Mouse (Mus musculus) limb, embryonic 15.5 days (tissue): ENCODE data around the gene Pigz. TPM values are rescaled to one million over a fixed set of nuclear protein-coding genes. Genes with fewer than 3 reads are reported as not detected.

Experiments used
- ATAC-seq: fragments of 200-750 bp; cut with Nextera tagmentation; 2 replicates; pipeline ENCODE4 v1.8.0; 2017; ENCODE audit warnings: low read depth, moderate TSS enrichment; ENCODE audit not compliant: insufficient number of reproducible peaks, low FRiP score, low TSS enrichment
- H3K27ac ChIP-seq: fragments of 300-500 bp; sonication (generic); 2 replicates; pipeline ENCODE4 v1.5.1; 2015; ENCODE audit warnings: moderate library complexity, mild to moderate bottlenecking, inconsistent platforms
- H3K27me3 ChIP-seq: fragments of 300-500 bp; sonication (generic); 2 replicates; pipeline ENCODE4 v1.6.1; 2015; ENCODE audit warnings: inconsistent platforms
- H3K36me3 ChIP-seq: fragments of 300-500 bp; sonication (generic); 2 replicates; pipeline ENCODE4 v1.6.1; 2015; ENCODE audit warnings: inconsistent platforms
- H3K4me1 ChIP-seq: fragments of 300-500 bp; sonication (generic); 2 replicates; pipeline ENCODE4 v1.6.1; 2015; ENCODE audit warnings: inconsistent platforms
- H3K4me2 ChIP-seq: fragments of 300-500 bp; sonication (generic); 2 replicates; pipeline ENCODE4 v1.6.1; 2015; ENCODE audit warnings: mild to moderate bottlenecking, inconsistent platforms
- H3K4me3 ChIP-seq: fragments of 300-500 bp; sonication (generic); 2 replicates; pipeline ENCODE4 v1.5.1; 2015; ENCODE audit warnings: mild to moderate bottlenecking, inconsistent platforms
- H3K9ac ChIP-seq: fragments of 300-500 bp; sonication (generic); 2 replicates; pipeline ENCODE4 v1.6.1; 2015; ENCODE audit warnings: inconsistent platforms
- H3K9me3 ChIP-seq: fragments of 300-500 bp; sonication (generic); 2 replicates; pipeline ENCODE4 v1.6.1; 2016; ENCODE audit warnings: inconsistent platforms
- WGBS: fragments of 180-500 bp; shearing (Covaris S2); methylation state at CpG from one replicate; pipeline ENCODE4 v1.1.7; 2015; 5-methylcytosine and 5-hydroxymethylcytosine counted together
- polyA plus RNA-seq: library from polyadenylated mRNA; unstranded; fragments of >200 nt; fragmentation: Nextera tagmentation; extraction: Ambion mirVana; gene quantifications from 2 replicates; pipeline ENCODE4 v1.2.1, GENCODE M21; 2015

The Pigz gene
- 0.49 and 0.91 TPM in 2 replicates for polyA plus RNA-seq

DNA sequence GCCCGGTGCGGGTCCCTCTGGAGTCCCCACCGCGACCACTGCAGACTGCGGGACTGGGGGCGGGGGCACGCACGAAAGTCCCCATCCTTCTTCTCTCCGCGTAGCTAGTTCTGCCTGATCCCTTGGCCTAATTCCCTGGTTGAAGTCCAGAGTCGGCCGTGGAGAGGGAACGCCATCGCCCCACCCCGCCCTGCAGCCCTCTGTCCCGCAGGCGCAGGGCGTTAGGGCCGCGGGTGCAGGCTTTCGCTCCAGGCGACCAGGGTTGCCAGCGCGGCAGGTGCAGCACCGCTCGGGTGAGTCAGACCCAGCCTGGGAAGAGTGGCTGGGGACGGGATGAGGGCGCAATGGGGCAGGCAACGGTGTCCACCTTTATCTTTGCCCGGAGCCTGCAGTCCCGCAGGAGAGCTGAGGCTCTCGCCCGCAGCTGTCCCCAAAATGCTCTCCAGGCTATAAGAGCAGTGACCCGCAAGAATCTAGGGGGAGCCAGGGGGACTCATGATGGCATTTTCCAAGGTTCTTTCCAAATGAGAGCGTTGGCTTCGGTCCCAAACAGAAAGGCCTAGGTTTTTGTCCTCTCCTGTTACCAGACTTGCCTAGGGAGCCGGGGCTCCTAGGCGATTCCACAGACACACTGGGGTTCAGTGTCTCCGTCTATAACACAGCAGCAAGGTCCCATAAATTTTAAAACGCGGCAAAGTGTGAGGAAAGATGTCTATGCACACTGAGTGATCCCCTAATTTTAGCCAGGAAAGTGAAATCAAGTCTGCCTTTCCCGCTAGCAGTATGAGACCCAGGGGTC, at the start of gene Pigz:
Gene Pigz, plus strand, starts transcription at position 101 of the 799 bp plus-strand sequence.
- no peak for ATAC-seq
- Histone ChIP-seq H3K4me1 (peaks cover 29% of the 10 kb centered on the region), H3K4me3 (peak within 1 kb of the TSS; percentile 55), H3K9me3 (no peaks in the 10 kb centered on the region), H3K27ac (no peak within 1 kb of the TSS), H3K4me2 (peak within 1 kb of the TSS; percentile 91), H3K9ac (peak within 1 kb of the TSS; percentile 47), H3K27me3 (peaks cover 42% of the 10 kb centered on the region), H3K36me3 (no peaks in the 10 kb centered on the region)
- 7% methylated on average over 42 of the region's 42 CpGs for WGBS

DNA sequence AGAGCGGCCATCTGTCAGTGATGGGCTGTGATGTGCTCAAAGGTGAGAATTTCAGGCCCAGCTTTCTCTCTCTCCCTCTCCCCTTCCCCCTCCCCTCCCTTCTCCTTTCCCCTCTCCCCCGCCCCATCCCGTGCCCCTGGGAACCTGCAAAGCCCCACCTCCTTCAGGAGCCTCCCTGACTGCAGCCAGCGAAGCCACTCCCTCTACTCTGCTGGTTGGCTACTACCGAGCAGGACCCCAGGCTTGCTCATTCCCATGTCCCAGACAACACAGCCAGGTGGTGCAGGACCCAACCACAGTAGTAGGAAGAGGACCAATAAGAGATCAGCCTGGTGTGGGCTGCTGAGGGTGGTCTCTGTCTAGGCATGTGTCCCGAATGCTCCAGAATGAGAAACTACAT, 49.7 kb upstream of the Pigz start:
- Histone ChIP-seq H3K9me3 (no peaks in the 10 kb centered on the region), H3K27me3 (no peaks in the 10 kb centered on the region), H3K4me1 (peaks cover 19% of the 10 kb centered on the region), H3K27ac (no peak overlapping the region), H3K4me2 (peak overlapping the region; percentile 17; the same call in 1 of the 2 replicates), H3K36me3 (no peaks in the 10 kb centered on the region), H3K9ac (no peak overlapping the region), H3K4me3 (no peak overlapping the region)
- no peak for ATAC-seq
- WGBS = 7% methylated on average over 6 of the region's 6 CpGs

DNA sequence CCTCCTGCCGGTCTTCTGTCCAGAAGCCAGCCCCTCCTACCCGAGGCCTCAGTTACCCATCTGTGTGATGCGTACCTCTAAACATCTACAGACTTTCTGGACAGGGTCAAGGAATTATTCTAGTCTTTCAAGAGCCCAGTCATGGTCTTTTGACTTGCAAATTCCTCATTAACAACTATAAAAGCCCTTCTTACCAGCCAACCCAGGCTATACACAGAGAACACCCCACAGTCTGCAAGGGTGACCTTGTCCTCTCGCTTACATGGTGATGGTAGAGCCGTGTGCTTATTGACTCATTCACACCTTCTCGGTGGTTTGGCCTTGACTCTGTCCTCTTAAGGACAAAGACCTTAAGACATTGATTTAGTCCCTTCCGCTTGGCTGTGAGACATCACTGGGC, 42.7 kb upstream of the Pigz start:
- ATAC-seq = no peak
- Histone ChIP-seq H3K9ac (no peak overlapping the region), H3K36me3 (no peaks in the 10 kb centered on the region), H3K4me1 (no peaks in the 10 kb centered on the region), H3K27ac (no peak overlapping the region), H3K4me3 (no peak overlapping the region), H3K27me3 (no peaks in the 10 kb centered on the region), H3K9me3 (no peaks in the 10 kb centered on the region), H3K4me2 (no peak overlapping the region)
- 76% methylated on average over 7 of the region's 7 CpGs for WGBS

- peaks cover 16% of the 10 kb centered on the region for H3K4me1 ChIP-seq
- no peak overlapping the region for H3K27ac ChIP-seq
- whole genome bisulfite sequencing = 67% methylated on average over 5 of the region's 5 CpGs
- no peak overlapping the region for H3K4me2 ChIP-seq
- H3K27me3 ChIP-seq = no peaks in the 10 kb centered on the region
- H3K4me3 ChIP-seq = no peak overlapping the region
- no peak for ATAC-seq
- no peaks in the 10 kb centered on the region for H3K9me3 ChIP-seq
- H3K9ac ChIP-seq = no peak overlapping the region
- no peaks in the 10 kb centered on the region for H3K36me3 ChIP-seq
Measured at GRCm38 (mm10) chr16:31893396-31894141, 40.1 kb upstream of the Pigz start.

DNA sequence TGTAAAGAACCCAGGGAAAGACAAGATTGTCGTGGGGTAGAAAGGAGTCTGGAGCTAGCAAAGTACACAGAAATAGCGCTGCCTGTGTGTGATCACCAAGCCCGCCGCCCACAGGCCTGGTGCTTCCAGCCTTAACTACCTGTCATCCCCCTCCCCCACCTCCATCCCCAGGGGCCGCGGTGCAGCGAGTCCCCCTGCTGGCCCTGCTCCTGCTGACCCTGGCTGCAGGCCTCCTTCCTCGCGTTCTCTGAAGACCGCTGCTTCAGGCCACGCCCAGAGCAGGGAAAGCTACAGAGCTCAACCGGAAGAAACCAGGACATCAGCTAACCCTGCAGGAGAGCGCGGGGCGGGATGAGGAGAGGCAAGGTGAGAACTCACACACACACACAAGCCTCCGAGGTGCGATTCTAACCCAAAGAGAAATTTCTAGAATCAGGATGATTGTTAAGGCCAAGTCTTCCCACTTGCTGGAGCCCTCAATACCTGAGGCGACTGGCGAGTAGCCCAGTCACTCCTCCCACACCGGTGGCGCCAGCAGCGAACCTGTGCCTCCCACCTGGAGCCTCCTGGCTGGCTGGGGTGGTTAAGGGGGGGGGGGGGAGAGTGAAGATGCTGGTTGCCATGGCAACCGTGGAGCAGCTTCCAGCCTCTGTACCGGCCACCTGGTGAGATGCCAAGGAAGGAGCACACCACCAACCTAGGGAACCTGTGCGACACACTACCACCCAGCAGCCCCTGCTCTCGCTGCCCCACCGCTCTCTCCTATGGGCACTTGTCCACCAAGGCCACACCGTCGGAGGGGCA, 36.5 kb upstream of the Pigz start:
- no peak for ATAC-seq
- Histone ChIP-seq H3K4me1 (peaks cover 17% of the 10 kb centered on the region), H3K9me3 (no peaks in the 10 kb centered on the region), H3K27ac (no peak overlapping the region), H3K9ac (peak overlapping the region; percentile 31; the same call in 1 of the 2 replicates), H3K27me3 (no peaks in the 10 kb centered on the region), H3K36me3 (no peaks in the 10 kb centered on the region), H3K4me3 (peak overlapping the region; percentile 18), H3K4me2 (peak overlapping the region; percentile 45)
- WGBS = 10% methylated on average over 29 of the region's 29 CpGs

DNA sequence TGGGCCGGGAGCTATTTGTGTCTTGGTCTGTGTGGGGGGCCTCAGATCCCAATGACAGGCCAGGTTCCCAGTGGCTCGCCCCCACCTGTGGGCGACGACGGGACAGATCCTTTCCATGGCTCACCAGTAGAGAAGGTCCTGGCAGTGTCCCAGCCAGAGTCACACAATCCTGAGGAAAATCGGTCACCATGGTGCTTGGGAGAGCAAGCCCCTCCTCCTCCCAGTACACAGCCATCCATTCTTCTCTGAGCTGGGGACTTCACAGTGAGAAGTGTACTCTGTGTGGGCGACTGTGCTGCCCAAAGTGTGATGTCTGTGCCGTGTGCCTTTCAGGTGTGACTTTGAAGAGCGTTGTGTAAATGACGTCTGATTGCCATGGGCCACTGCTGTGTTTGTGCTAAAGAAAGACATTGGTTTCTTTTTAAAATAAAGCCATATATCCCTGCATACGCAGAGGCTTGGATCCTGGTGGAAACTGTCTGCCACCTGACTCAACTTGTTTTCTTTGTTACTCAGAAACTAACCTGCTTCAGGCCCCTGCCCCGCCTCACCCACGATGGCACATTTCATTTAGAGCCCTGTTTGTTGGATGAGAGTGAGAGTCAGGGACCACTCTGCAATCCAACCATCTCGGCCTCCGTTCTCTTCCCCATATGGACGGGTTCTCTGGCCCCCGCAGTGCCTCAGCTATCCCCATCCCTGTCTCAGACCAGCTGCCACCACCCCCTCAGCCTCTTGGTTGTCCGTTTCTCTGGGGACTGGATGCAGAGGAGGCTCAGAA, 34.9 kb upstream of the Pigz start:
- Histone ChIP-seq H3K9ac (no peak overlapping the region), H3K27ac (no peak overlapping the region), H3K4me2 (no peak overlapping the region), H3K4me1 (peaks cover 17% of the 10 kb centered on the region), H3K36me3 (no peaks in the 10 kb centered on the region), H3K27me3 (no peaks in the 10 kb centered on the region), H3K4me3 (no peak overlapping the region), H3K9me3 (no peaks in the 10 kb centered on the region)
- WGBS = 73% methylated on average over 18 of the region's 18 CpGs
- 0 out of 2 replicates have a peak, but pooled peaks have one; percentile 30 for ATAC-seq

GRCm38 (mm10) chr16:31901886-31902285, 31.8 kb upstream of the Pigz start:
- Histone ChIP-seq H3K27me3 (no peaks in the 10 kb centered on the region), H3K4me3 (no peak overlapping the region), H3K9me3 (no peaks in the 10 kb centered on the region), H3K36me3 (no peaks in the 10 kb centered on the region), H3K27ac (no peak overlapping the region), H3K4me2 (no peak overlapping the region), H3K4me1 (peaks cover 30% of the 10 kb centered on the region), H3K9ac (no peak overlapping the region)
- no peak for ATAC-seq
- WGBS = 91% methylated on average over 1 of the region's 1 CpGs

DNA sequence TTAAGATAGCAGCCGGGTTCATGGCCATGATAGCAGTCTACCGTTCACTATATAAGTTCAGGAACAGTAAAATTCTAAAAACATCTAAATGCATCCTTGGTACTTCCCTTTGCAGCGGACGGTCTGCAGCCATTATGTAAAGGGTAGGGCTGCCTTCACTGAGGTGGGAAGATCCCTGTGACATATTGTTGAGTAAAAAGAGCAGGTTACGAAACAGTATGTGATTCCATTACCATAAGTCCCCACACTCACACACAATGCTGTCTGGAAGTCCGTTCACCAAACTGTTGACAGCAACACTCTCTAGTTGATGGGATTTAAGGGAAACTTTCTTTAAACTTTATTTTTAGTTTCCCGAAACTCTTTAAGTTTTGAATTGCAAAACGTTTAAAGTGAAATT, 30.4 kb upstream of the Pigz start:
- Histone ChIP-seq H3K9me3 (no peaks in the 10 kb centered on the region), H3K4me2 (no peak overlapping the region), H3K27me3 (no peaks in the 10 kb centered on the region), H3K4me1 (peaks cover 18% of the 10 kb centered on the region), H3K9ac (no peak overlapping the region), H3K27ac (no peak overlapping the region), H3K4me3 (no peak overlapping the region), H3K36me3 (no peaks in the 10 kb centered on the region)
- 86% methylated on average over 8 of the region's 8 CpGs for WGBS
- ATAC-seq = no peak

- Histone ChIP-seq H3K4me3 (no peak overlapping the region), H3K9me3 (no peaks in the 10 kb centered on the region), H3K27me3 (no peaks in the 10 kb centered on the region), H3K4me2 (no peak overlapping the region), H3K27ac (no peak overlapping the region), H3K36me3 (no peaks in the 10 kb centered on the region), H3K9ac (no peak overlapping the region), H3K4me1 (peaks cover 15% of the 10 kb centered on the region)
- WGBS = 78% methylated on average over 4 of the region's 4 CpGs
- ATAC-seq = no peak
Measured at GRCm38 (mm10) chr16:31905331-31905730, 28.3 kb upstream of the Pigz start.

DNA sequence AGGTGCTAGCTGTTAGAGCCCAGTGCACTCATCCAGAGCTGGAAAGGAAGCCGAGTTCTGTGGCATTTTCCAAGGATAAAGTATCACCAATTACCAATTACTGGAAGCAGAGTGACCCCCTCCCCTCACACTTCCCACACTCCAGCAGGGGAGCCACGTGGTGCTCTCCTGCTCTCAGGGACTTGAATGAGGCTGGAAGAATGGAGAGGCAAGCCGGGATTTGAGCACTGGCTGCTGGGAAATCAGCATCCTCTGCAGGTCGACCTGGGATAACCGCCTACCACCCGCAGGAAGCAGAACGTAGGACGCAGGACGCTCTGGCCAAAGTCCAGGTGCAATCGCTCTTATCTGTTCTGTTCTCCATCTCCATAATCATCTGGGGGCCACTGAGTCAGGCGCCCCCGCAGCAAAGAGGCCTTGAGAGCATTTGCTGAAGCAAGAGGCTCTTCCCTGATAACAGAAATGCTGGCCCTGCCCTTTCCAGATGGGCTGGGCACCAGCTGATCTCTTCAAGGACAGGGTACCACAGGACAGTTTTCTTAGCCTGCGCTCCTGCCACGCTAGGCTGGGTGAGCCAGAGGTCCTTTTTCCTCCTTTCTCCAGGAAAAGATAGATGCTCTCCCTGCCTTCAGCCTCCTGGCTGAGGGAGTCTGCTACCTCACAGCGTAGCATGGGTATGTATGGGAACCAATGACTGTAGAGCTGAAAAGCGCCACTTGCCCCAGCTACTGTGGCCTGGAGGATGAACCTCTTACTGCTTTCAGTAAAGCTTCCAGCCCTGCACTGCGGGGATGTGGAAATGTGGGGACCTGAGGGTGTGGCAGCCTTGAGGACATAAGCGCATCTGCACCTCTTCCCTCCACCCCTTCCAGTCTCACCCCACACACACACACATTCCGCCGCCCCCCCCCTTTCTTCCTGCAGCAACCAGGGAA, 27.5 kb upstream of the Pigz start:
- Histone ChIP-seq H3K36me3 (no peaks in the 10 kb centered on the region), H3K9ac (no peak overlapping the region), H3K9me3 (no peaks in the 10 kb centered on the region), H3K4me1 (peaks cover 15% of the 10 kb centered on the region), H3K4me2 (peak overlapping the region; percentile 41), H3K27me3 (no peaks in the 10 kb centered on the region), H3K27ac (peak overlapping the region; percentile 43), H3K4me3 (peak overlapping the region; percentile 13; the same call in 1 of the 2 replicates)
- WGBS = 35% methylated on average over 20 of the region's 20 CpGs
- no peak for ATAC-seq
